15 mouse cellular contexts compared by ENCODE assay signal in genomic region chr14:121106906-121107305, GRCm38 (mm10).
DNase-seq lines count a peak whose midpoint lies in the region; ATAC-seq lines count a peak whose summit lies in the region.
"Had no signal": no experiment of that assay in that cellular context is flagged by ENCODE, and none has a peak within 500 bp of the region (broad histone marks: within the 10 kb centered on the region; RNA-seq: fewer than 3 reads in every experiment).

No protein-coding gene starts in this region.

- no peak overlapping the region for H3K9ac ChIP-seq in heart, embryonic 12.5 days
- H3K9ac ChIP-seq in midbrain, embryonic 12.5 days (replicated peaks), result no peak overlapping the region
- no peak overlapping the region for H3K9ac ChIP-seq in midbrain, embryonic 16.5 days (ENCODE audit: low read depth, low read length)

- H3K4me1 ChIP-seq in heart, embryonic 12.5 days (replicated peaks), result peaks cover 86% of the 10 kb centered on the region
- peaks cover 23% of the 10 kb centered on the region for H3K4me1 ChIP-seq in midbrain, embryonic 12.5 days
- peaks cover 15% of the 10 kb centered on the region for H3K4me1 ChIP-seq in midbrain, embryonic 16.5 days (ENCODE audit: control insufficient read depth, insufficient read depth, low read length)
- H3K4me1 ChIP-seq in embryonic facial prominence, embryonic 10.5 days, result peaks cover 90% of the 10 kb centered on the region
- H3K4me1 ChIP-seq in limb, embryonic 10.5 days, result peaks cover 97% of the 10 kb centered on the region

- peaks cover 13% of the 10 kb centered on the region; the same call in 1 of the 2 replicates for H3K36me3 ChIP-seq in heart, embryonic 12.5 days
- peaks cover 4% of the 10 kb centered on the region; the same call in 1 of the 2 replicates for H3K36me3 ChIP-seq in midbrain, embryonic 12.5 days
- 0 out of 2 replicates have a peak, but pooled peaks cover 2% of the 10 kb centered on the region for H3K36me3 ChIP-seq in midbrain, embryonic 16.5 days (ENCODE audit: control insufficient read depth, insufficient read depth, low read length)
- H3K36me3 ChIP-seq in embryonic facial prominence, embryonic 10.5 days (replicated peaks), result peaks cover 37% of the 10 kb centered on the region
- peaks cover 45% of the 10 kb centered on the region for H3K36me3 ChIP-seq in limb, embryonic 10.5 days

- H3K4me3 ChIP-seq in heart, embryonic 12.5 days, result no peak overlapping the region
- no peak overlapping the region for H3K4me3 ChIP-seq in midbrain, embryonic 12.5 days
- no peak overlapping the region for H3K4me3 ChIP-seq in midbrain, embryonic 16.5 days (ENCODE audit: low read depth, low read length)
- H3K4me3 ChIP-seq in embryonic facial prominence, embryonic 10.5 days, result no peak overlapping the region; the same call in 1 of the 2 replicates
- no peak overlapping the region; the same call in 1 of the 2 replicates for H3K4me3 ChIP-seq in limb, embryonic 10.5 days

- peak overlapping the region; percentile 33; the same call in 1 of the 2 replicates for H3K27ac ChIP-seq in heart, embryonic 12.5 days (ENCODE audit: poor library complexity, severe bottlenecking)
- H3K27ac ChIP-seq in midbrain, embryonic 12.5 days (replicated peaks), result no peak overlapping the region
- H3K27ac ChIP-seq in midbrain, embryonic 16.5 days (ENCODE audit: low read length), result no peak overlapping the region
- peak overlapping the region; percentile 77 for H3K27ac ChIP-seq in embryonic facial prominence, embryonic 10.5 days (replicated peaks)
- peak overlapping the region; percentile 86 for H3K27ac ChIP-seq in limb, embryonic 10.5 days

- no peaks in the 10 kb centered on the region for H3K27me3 ChIP-seq in heart, embryonic 12.5 days (replicated peaks)
- no peaks in the 10 kb centered on the region for H3K27me3 ChIP-seq in midbrain, embryonic 12.5 days
- H3K27me3 ChIP-seq in midbrain, embryonic 16.5 days (ENCODE audit: control insufficient read depth, insufficient read depth, low read depth, low read length), result no peaks in the 10 kb centered on the region
- H3K27me3 ChIP-seq in embryonic facial prominence, embryonic 10.5 days (replicated peaks; ENCODE audit: low read depth, poor library complexity, severe bottlenecking), result no peaks in the 10 kb centered on the region
- H3K27me3 ChIP-seq in limb, embryonic 10.5 days (ENCODE audit: low read depth, poor library complexity, severe bottlenecking), result no peaks in the 10 kb centered on the region

- no peak overlapping the region for H3K4me2 ChIP-seq in heart, embryonic 12.5 days
- H3K4me2 ChIP-seq in midbrain, embryonic 12.5 days (replicated peaks), result no peak overlapping the region
- H3K4me2 ChIP-seq in midbrain, embryonic 16.5 days (ENCODE audit: low read length), result no peak overlapping the region

- intact Hi-C loops in heart, postnatal 14 days (cut with DNase I), result no loop called here

- 0 out of 2 replicates have a peak, but pooled peaks have one; percentile 5 for ATAC-seq in heart, embryonic 12.5 days (ENCODE audit: insufficient number of reproducible peaks, low FRiP score)
- 0 out of 2 replicates have a peak, but pooled peaks have one; percentile 32 for ATAC-seq in midbrain, embryonic 12.5 days (ENCODE audit: low FRiP score, low read depth)
- no peak for ATAC-seq in midbrain, embryonic 16.5 days

- DNase-seq in heart, postnatal 14 days, result no peak
- DNase-seq in embryonic facial prominence, embryonic 10.5 days (ENCODE audit: low spot score), result peak; percentile 51
- DNase-seq in limb, embryonic 10.5 days (ENCODE audit: low spot score), result peak; percentile 41
- no peak for DNase-seq in T-cell, adult 2 months (ENCODE audit: low spot score)
- no peak for DNase-seq in urinary bladder, adult 2 months (ENCODE audit: low spot score)
- DNase-seq: cerebellum, adult 2 months; gastrocnemius, postnatal 36 days; heart, postnatal 10 days; kidney, postnatal 10 days; lung, adult 2 months; right cerebral cortex, postnatal 4 days; thymus, postnatal 4 days had no signal

- WGBS in heart, embryonic 12.5 days, result 24% methylated on average over 4 of the region's 4 CpGs
- WGBS in midbrain, embryonic 12.5 days, result 53% methylated on average over 4 of the region's 4 CpGs
- WGBS in midbrain, embryonic 16.5 days, result 63% methylated on average over 4 of the region's 4 CpGs
- 21% methylated on average over 4 of the region's 4 CpGs for WGBS in embryonic facial prominence, embryonic 10.5 days
- WGBS in limb, embryonic 10.5 days, result 12% methylated on average over 4 of the region's 4 CpGs

- no peaks in the 10 kb centered on the region for H3K9me3 ChIP-seq in heart, embryonic 12.5 days (replicated peaks)
- no peaks in the 10 kb centered on the region for H3K9me3 ChIP-seq in midbrain, embryonic 12.5 days
- no peaks in the 10 kb centered on the region for H3K9me3 ChIP-seq in midbrain, embryonic 16.5 days (replicated peaks; ENCODE audit: control insufficient read depth, low read length, poor library complexity, severe bottlenecking)
- no peaks in the 10 kb centered on the region for H3K9me3 ChIP-seq in embryonic facial prominence, embryonic 10.5 days
- no peaks in the 10 kb centered on the region for H3K9me3 ChIP-seq in limb, embryonic 10.5 days (replicated peaks)

Comparison
In these comparisons a context has a peak if more than half of its experiments do, and no peak if none do; other contexts are left out.
1. H3K27ac ChIP-seq: peak in heart, embryonic 12.5 days (single experiment), embryonic facial prominence, embryonic 10.5 days (single experiment) and limb, embryonic 10.5 days (single experiment); none in midbrain, embryonic 12.5 days (single experiment) and midbrain, embryonic 16.5 days (single experiment).
2. DNase-seq: peak in embryonic facial prominence, embryonic 10.5 days (single experiment) and limb, embryonic 10.5 days (single experiment); none in heart, postnatal 14 days (0 of 2), T-cell, adult 2 months (single experiment) and urinary bladder, adult 2 months (single experiment).